Mouse (Mus musculus) forebrain, embryonic 10.5 days (tissue): Measurements from ENCODE around the gene Olfr171. TPM values are rescaled to one million over a fixed set of nuclear protein-coding genes. Genes with fewer than 3 reads are reported as not detected.
"Not testable (repeated sequence)": the region's sequence is repeated elsewhere in the genome, so short reads cannot be mapped to it uniquely, and the experiment has no call there.

Experiments used
- DNase-seq: peaks from one replicate; pipeline ENCODE4 v3.0.0-alpha.2; 2017; ENCODE audit warnings: low spot score; ENCODE audit errors: extremely low spot score
- H3K27ac ChIP-seq: fragments of 300-500 bp; sonication (generic); 2 replicates; pipeline ENCODE4 v1.5.1; 2016; ENCODE audit warnings: mild to moderate bottlenecking
- H3K27me3 ChIP-seq: fragments of 300-500 bp; sonication (generic); 2 replicates; pipeline ENCODE4 v1.6.1; 2016; ENCODE audit warnings: mild to moderate bottlenecking; ENCODE audit not compliant: poor library complexity, severe bottlenecking
- H3K36me3 ChIP-seq: fragments of 300-500 bp; sonication (generic); replicated peaks from 2 replicates; pipeline ENCODE4 v1.6.1; 2016; ENCODE audit warnings: mild to moderate bottlenecking, moderate library complexity
- H3K4me1 ChIP-seq: fragments of 300-500 bp; sonication (generic); 2 replicates; pipeline ENCODE4 v1.6.1; 2016
- H3K4me3 ChIP-seq: fragments of 300-500 bp; sonication (generic); 2 replicates; pipeline ENCODE4 v1.5.1; 2016; ENCODE audit warnings: mild to moderate bottlenecking, moderate library complexity
- H3K9me3 ChIP-seq: fragments of 300-500 bp; sonication (generic); 2 replicates; pipeline ENCODE4 v1.6.1; 2016; ENCODE audit warnings: mild to moderate bottlenecking, moderate library complexity
- WGBS: fragments of 180-500 bp; shearing (Covaris S2); methylation state at CpG from one replicate; pipeline ENCODE4 v1.1.7; 2016; 5-methylcytosine and 5-hydroxymethylcytosine counted together
- polyA plus RNA-seq: library from polyadenylated mRNA; unstranded; fragments of >200 nt; fragmentation: Nextera tagmentation; extraction: Ambion mirVana; gene quantifications from 2 replicates; pipeline ENCODE4 v1.2.1, GENCODE M21; 2016

Gene Olfr171
- polyA plus RNA-seq, result not detected in 2 replicates

DNA sequence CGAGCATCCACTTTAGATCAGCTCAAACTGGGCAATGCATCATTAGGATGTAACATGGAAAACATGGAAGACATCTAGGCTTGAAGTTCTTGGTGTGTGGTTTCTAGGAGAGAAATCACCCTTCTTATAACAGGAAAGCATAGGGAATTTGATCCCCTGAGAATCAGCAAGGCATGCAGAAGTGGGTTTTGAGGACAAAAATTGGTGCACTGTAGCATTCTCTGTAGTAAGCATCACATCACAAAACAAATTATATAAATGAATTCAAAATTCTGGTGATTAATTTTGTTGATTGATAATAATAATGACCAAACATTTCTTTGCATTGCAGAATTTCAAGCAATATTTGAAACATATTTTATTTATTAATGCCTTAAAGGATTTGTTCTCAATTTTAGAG is at the start of gene Olfr171:
Gene Olfr171, minus strand, starts transcription at position 101 of the 400 bp plus-strand sequence.
- 92% methylated on average over 1 of the region's 1 CpGs for WGBS
- Histone ChIP-seq H3K4me3 (no peak within 1 kb of the TSS), H3K4me1 (no peaks in the 10 kb centered on the region), H3K27me3 (no peaks in the 10 kb centered on the region), H3K27ac (no peak within 1 kb of the TSS), H3K36me3 (no peaks in the 10 kb centered on the region), H3K9me3 (peaks cover 22% of the 10 kb centered on the region)
- DNase-seq, result no peak

DNA sequence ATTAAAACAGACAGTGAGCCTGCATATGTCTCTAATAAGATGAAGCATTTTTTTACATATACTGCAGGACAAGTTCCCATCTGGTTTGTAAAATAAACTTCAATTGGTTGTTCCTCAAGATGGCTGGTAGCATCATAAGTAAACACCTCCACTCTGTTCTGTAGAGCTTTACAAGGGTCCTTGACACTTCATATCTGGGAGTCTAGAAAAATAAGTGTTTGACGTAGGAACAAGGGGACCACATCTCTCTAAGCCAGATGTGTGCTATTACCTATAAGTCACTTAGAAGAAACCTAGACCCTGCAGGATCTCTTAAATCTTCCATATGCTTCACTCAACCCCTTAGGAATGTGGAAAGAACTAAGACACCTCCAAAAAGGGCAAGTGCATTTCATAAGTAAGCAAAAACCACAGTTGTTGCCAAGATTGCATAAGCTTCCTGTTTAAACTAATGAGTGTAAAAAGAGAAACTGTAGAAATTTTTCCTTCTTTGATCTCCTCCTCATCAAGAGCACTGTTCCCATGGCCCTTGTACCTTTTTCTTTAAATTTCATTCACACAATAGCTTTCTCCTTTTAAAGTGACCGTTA is 41.1 kb upstream of the Olfr171 start:
- H3K27ac ChIP-seq, result no peak overlapping the region
- no peaks in the 10 kb centered on the region for H3K4me1 ChIP-seq
- no peaks in the 10 kb centered on the region for H3K36me3 ChIP-seq
- no peak overlapping the region for H3K4me3 ChIP-seq
- no peak for DNase-seq
- WGBS, result 91% methylated on average over 2 of the region's 2 CpGs
- no peaks in the 10 kb centered on the region for H3K27me3 ChIP-seq
- H3K9me3 ChIP-seq, result no peaks in the 10 kb centered on the region

DNA sequence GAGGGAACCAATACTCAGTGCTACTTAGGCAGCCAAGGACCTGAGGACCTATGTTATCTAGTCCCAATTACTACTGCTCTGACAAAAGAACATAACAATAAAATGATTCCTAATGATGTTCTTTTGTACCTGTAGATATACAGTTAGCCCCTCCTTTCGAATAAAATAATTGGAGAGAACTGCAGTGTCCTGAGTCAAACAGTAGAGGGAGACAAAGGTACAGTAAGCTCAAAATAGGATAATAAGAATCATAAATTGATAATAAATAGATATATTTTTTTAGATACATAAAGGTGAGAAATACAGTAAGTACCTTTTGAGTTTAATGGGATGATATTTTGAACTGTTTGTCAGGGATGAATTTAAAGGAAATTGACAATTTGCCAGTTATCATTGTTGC is 36.6 kb upstream of the Olfr171 start:
- no peaks in the 10 kb centered on the region for H3K4me1 ChIP-seq
- no peak for DNase-seq
- H3K4me3 ChIP-seq, result no peak overlapping the region
- no peak overlapping the region for H3K27ac ChIP-seq
- H3K27me3 ChIP-seq, result no peaks in the 10 kb centered on the region
- H3K36me3 ChIP-seq, result no peaks in the 10 kb centered on the region
- H3K9me3 ChIP-seq, result peaks cover 4% of the 10 kb centered on the region; the same call in 1 of the 2 replicates
- 60% methylated on average over 1 of the region's 1 CpGs for WGBS

DNA sequence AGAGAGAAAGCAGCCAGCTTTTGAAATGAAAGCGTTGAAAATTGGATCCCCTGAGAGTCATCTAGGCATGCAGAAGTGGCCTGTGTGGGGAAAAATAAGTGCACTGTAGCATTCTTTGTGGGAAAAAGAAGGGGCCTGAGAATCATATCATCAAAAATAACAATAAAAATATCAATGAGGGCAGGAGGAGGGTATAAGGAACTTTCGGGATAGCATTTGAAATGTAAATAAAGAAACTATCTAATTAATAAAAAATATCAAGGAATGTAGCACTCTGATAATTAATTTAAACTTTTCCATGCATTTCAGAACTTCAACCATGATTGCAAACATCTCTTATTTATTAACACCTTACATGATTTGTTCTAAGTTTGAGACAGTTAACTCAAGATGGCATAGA is 17.9 kb downstream of the Olfr171 start, which contains the start of gene Olfr170:
Gene Olfr170, minus strand, starts transcription at position 101 of the 400 bp plus-strand sequence.
- not testable (repeated sequence) for H3K27ac ChIP-seq, H3K4me1 ChIP-seq, H3K9me3 ChIP-seq, H3K4me3 ChIP-seq, DNase-seq, H3K27me3 ChIP-seq, H3K36me3 ChIP-seq
- 94% methylated on average over 2 of the region's 2 CpGs for WGBS

DNA sequence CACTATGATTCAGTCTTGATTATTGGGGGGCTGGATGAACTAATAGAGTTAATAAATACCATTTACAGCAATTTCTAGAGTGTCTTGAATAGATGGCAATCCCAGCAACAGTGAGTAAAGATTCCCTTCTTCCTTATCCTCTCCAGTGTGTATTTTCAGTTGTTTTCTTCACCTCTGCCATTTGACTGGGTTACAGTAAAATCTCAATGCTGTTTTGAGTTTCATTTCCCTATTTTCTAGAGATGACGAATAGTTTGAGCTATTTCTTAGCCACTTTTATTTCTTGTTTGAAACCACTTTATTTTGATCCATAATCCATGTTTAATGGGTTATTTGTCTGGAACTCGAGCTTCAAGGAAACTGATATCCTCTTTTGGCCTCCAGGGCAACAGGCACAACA is 26.6 kb downstream of the Olfr171 start:
- no peaks in the 10 kb centered on the region for H3K36me3 ChIP-seq
- 63% methylated on average over 2 of the region's 2 CpGs for WGBS

More for the DNA sequence above, 26.6 kb downstream of the Olfr171 start:
- Histone ChIP-seq H3K4me3 (no peak overlapping the region), H3K27me3 (no peaks in the 10 kb centered on the region), H3K4me1 (no peaks in the 10 kb centered on the region), H3K27ac (no peak overlapping the region), H3K9me3 (peaks cover 15% of the 10 kb centered on the region; the same call in 1 of the 2 replicates)
- DNase-seq, result no peak

Other genes with a start within 250 kb of the Olfr171 start
- gene Olfr165, start 206.8 kb downstream of the Olfr171 start, polyA plus RNA-seq, result not detected in 2 replicates
- gene Olfr166, start 146.2 kb downstream of the Olfr171 start, polyA plus RNA-seq, result not detected in 2 replicates
- gene Olfr167, start 107.7 kb downstream of the Olfr171 start, polyA plus RNA-seq, result not detected in 2 replicates
- not detected in 2 replicates for gene Olfr168, start 94.4 kb downstream of the Olfr171 start, polyA plus RNA-seq
- gene Olfr169, start 58.1 kb downstream of the Olfr171 start, polyA plus RNA-seq, result not detected in 2 replicates
- gene Olfr170, start 18.0 kb downstream of the Olfr171 start, polyA plus RNA-seq, result not detected in 2 replicates
- not detected in 2 replicates for gene Lamp3, start 76.5 kb upstream of the Olfr171 start, polyA plus RNA-seq
- gene B3gnt5, start 130.3 kb upstream of the Olfr171 start, polyA plus RNA-seq, result 43.1 and 43.9 TPM in 2 replicates